Mouse (Mus musculus) cerebellum, adult (tissue): ENCODE data around the gene Sirpa.

Experiments used
- ATAC-seq: cut with Nextera tagmentation; 2 replicates; pipeline ENCODE4 v1.9.2; 2017; ENCODE audit warnings: mild to moderate bottlenecking, moderate library complexity, mixed read lengths; ENCODE audit not compliant: insufficient number of reproducible peaks, low FRiP score, low TSS enrichment

Gene Sirpa

GRCm38 (mm10) chr2:129581826-129582225, 10.8 kb upstream of the Sirpa start:
- no peak for ATAC-seq

DNA sequence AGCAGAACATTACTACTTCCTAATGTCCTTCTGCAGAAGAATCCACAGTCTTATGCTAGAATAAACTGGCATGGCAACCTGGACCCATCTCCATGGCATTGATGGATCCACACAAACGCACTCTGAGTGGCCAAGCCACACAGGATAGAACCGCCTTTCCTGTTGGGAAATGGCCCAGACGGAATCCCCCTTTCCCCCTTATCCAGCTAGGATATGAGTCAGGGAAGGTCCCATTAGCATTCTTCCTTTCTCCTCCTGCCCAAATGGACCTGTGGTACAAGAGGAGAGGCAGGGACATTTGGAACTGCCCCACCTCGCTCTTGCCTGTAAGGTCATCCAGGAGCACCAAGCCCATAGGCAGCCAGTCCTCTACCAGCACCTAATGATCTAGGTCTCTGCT, 10.4 kb upstream of the Sirpa start:
- ATAC-seq = no peak

DNA sequence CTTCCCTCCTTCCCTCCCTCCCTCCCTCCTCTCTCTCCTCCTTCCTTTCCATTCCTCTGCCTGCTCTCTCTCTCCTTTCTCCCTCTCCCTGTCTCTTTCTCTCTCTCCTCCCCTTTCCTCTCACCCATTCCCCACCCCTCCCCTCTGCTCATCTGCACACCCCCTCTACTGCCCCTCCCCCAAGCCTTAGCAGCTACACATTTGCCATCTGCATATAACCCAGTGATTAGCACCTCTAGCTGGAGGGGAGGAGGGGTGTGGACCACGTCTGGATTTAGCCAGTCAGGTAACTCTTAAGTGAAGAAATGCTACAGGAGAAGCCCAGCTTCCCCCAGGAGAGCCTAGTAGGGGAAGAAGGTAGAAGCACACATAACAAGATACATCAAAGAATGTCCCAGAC, 7.7 kb upstream of the Sirpa start:
- no peak for ATAC-seq

DNA sequence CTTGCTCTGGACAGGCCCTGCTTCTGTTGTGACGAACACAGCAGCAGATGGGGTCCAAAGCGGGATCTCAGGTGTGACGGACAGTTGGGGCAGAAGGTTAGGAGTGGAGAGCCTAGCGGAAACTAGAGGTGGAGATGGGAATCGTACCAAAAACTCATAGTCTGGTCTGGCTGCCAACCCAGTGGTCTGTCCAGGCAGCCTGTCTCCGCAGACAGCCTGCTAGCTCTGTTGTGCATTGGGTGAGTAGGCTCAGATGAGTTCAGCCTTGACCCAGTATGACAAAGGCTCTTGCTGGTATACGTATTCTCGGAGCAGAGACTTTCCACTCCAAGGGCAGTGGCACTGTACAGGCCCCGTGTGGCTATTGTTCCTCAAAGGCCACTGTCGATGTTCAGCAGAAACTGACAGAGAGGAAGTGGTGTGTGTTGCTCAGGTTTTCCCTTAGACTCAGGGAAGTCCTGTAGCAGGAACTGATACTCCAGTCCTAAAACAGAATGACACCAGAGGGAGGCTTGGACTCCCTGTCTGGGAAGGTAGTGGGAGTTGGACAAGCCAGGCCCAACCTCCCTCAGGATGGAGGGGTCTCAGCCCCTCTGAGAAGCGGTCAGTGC, 6.6 kb upstream of the Sirpa start:
- peak; percentile 45; the same call in 1 of the 2 replicates for ATAC-seq

DNA sequence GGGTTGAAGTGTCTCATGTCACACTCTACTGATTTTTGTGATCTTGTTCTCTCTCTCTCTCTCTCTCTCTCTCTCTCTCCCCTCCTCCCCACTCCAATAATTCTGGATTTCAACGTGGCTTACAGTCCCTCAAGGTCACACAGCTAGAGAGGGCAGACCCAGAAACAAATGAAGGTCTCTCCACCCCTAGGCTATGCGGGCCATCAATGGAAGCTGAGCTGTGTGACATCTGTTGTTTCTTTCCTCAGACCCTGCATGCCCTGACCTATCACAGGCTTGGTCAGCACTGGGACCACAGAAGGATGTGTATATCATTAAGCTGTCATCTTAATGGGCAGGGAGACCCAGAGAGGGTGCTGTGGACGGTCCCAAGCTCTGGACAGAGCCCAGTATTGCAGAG, 5.4 kb upstream of the Sirpa start:
- ATAC-seq = no peak

DNA sequence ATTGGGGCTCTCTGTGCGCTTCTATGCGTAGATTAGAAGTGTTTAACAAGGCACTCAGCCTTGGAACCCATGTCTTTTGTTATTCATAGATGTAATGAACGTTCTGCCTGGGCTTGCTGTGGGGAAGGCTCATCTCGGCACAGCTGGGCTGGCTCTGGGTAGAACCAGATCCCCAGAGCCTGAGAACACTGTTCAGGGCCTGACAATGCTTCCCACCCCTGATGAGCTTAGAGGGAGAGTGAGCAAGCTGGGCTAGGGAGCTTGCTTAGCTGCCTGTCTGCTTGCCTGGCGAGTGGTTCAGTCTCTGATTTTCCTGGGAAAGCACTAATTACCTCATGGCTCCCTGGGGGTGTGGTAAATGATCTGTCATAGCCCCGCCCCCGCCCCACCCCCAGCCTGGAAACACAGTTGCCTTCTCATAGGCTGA, 4.8 kb upstream of the Sirpa start:
- ATAC-seq = no peak

DNA sequence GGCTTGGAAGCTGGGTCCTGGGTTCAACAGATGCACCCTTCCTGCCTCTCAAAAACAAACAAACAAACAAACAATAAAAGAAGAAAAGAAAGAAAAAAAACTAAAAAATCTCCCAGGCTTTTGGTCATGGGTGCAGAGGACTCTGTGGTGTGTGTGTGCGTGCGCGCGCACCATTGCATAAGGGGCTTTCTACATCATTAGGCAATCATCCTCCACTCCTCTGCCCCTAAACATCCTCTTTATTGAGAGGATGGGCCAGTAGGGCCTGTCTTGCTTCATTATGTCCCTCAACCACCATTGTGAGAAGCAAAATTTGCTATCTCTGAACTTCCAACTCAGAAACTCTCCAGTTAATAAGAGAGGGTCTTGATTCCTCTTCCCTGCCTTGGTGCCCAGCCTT, 738 bp upstream of the Sirpa start:
- ATAC-seq = no peak

DNA sequence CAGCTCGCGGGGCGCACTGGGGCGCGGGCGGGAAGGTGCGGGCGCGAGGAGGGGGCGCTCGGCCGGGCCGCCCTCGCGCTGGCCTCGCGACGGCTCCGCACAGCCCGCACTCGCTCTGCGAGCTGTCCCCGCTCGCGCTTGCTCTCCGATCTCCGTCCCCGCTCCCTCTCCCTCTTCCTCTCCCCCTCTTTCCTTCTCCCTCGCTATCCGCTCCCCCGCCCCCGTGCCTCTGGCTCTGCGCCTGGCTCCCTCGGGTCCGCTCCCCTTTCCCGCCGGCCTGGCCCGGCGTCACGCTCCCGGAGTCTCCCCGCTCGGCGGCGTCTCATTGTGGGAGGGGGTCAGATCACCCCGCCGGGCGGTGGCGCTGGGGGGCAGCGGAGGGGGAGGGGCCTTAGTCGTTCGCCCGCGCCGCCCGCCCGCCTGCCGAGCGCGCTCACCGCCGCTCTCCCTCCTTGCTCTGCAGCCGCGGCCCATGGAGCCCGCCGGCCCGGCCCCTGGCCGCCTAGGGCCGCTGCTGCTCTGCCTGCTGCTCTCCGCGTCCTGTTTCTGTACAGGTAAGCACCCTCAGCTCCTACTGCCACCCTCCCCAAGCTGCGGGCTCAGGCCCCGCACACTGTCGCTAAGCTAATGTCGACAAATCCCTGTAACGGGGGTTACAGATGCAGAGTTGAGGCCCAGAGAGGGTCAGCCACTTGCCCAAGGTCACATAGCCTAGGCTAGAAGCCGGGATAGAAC, 673 bp downstream of the Sirpa start:
- ATAC-seq = peak; percentile 61

- peak; percentile 6 for ATAC-seq
These were observed 1.3 kb downstream of the Sirpa start for GRCm38 (mm10) chr2:129593876-129594421.

DNA sequence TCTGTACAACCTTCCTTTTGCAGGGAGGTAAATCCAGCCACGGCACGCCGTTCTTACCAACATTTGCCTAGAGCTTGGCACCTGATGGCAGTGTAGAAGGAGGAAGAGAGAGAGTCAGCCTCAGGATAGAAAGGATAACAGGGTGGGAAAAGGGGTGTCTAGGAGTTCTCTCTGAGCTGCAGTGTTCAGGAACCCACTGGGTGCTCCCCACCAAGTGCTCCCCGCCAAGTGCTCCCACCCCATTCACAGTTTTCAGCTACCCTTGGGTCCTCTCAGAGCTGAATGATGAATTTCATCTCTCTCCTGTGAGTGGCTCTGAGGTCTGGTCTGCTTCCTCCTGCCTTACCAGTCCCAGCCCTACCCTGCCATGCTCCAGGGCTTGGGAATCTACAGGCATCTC, 1.9 kb downstream of the Sirpa start:
- no peak for ATAC-seq

GRCm38 (mm10) chr2:129595206-129595605, 2.6 kb downstream of the Sirpa start:
- no peak for ATAC-seq

- no peak for ATAC-seq
These were observed 3.1 kb downstream of the Sirpa start for GRCm38 (mm10) chr2:129595661-129596209.

- no peak for ATAC-seq
These were observed 4.0 kb downstream of the Sirpa start for GRCm38 (mm10) chr2:129596555-129597172.

DNA sequence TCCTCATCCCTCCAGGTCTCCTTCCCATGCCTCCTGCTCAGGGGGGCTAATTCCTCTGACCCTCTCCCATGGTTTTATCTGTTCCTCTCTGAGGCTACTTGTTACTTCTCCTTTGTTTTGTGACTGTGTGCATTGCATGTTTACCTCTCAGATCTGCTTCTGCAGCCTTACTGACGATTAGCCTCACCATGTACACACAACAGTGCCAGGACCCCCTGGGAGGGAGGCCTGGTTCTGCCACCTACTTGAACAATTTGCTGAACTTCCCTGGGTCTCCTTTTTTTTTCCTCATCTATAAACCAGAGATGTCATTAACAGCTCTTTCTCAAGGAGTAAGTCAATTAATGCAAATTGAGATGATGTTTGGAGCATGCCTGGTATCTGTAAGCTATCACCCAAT, 4.9 kb downstream of the Sirpa start:
- ATAC-seq = no peak

DNA sequence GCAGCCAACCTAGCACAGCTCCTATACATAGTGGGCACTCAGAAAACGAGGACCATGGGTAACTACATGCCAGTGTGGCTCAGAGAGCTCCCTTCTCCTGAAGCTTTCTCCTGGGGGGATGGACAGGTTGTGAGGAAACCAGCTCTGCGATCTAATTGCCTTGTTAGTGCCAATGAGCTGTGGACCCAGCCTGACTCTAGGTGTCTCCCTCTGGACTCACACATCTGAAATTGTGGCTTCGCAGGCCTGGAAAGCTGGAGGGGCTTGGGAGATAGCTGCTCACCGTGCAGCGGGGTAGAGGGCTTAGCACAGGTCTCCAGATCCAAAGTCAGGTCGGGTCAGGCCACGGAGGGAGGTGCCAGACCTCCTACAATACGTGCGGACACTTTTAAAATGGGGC, 5.5 kb downstream of the Sirpa start:
- no peak for ATAC-seq

DNA sequence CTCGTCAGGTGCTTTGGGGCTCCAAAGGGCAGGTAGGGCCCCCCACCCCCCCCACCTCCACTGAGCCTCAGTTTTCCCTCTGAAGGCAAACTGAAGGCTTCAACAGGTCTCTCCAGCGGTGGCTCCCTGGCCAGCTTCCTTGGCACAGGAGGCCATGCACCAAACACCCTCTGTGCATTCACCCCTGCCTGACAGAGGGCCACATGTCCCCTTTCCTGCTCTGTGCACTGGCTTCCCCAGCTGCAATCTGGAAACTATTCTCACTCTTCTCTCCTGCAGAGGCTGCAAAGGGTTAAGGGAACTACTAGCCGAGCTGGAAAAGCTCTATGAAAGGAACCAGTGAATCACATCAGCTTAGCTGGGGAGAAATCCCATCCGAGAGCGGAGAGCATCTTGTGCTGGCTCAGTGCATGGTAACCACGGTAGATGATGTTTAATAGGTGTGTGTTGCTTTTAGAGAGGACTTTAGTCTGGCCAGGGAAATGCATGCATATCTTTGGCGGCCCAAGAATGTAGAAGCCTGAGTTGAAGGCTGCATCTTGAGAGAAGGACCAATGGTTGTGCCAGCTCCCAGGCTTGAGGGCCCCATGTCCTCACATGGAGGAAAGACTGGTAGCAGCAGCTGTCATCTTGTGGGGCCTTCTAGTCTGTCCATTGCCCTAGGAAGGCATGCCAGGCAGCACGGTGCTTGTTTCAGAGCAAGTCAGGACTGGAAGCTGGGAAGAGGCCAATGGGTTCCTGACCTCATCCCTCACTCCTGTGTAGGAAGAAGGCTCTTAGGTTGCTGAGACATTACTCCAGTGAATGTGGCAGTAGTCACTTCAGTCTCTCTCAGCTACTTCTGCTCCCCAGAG, 6.8 kb downstream of the Sirpa start:
- no peak for ATAC-seq

DNA sequence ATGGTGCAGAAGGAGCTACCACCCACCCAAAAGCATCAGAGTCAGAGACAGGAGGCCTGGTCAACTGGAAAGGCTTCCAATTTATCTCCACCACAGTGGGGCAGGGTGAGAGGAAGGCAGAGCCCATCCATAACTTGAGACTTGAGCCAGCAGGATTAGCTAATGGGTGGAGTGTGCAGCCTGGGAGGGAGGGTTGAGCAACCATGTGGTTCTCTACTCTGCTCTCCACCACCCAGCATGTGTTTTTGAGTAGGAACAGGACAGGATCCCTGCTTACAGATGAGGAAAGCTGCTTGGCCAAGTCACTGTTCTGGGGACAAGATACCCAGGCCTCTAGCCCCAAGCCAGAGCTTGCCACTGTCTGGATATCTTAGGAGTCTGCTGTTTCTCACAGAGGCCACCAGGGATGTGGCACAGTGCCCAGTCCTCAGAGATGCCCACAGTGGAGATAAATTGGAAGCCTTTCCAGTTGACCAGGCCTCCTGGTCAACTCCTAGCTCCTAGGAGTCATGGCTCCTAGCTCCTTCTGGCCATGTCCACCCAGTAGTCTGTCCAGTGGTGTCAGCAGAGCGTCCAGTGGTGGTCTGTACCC, 8.5 kb downstream of the Sirpa start:
- ATAC-seq = 0 out of 2 replicates have a peak, but pooled peaks have one; percentile 7

GRCm38 (mm10) chr2:129601894-129602663, 9.4 kb downstream of the Sirpa start:
- ATAC-seq = no peak

DNA sequence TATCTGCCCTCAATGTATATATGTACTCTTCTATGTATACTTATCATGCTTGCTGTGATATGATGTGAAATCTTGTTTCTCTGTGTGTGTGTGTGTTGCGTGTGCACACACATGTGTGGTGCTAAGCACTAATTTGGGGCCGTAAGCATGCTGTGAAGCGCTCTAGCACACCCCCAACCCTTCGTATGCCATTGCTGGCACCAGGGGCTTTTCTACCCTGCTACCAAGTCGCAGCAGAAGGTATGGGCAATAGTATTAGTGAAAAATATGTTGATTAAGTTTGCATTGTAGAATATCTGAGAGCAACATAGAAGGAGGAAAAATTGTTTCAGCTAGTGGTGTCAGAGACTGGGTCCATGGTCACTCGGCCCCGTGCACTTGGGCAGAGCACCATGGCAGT, 10.2 kb downstream of the Sirpa start:
- no peak for ATAC-seq
